Mouse (Mus musculus): ENCODE data around the gene Fstl4. TPM values are rescaled to one million over a fixed set of nuclear protein-coding genes. Genes with fewer than 3 reads are reported as not detected.

Fstl4 gene
- total RNA-seq, 2 experiments from 2014 or later: 0.69 TPM; not detected in 1

DNA sequence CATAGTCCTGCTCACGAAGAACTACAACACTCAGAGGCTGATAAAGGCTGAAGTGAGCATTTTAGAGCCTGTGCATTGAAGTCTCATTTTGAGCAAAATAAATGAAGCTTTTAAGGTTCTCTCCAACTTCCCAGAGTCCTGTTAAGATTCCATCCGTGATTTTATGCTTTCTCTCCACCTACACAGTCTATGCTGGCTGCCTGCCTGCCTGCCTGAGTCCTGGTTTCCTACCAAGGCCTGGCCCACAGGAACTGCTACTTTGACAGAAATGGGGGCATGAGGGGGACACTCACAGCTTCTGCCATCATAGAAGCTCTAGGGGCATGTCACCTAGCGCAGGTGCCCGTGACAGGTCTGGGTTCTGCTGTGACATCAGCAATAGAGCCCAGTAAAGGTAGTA is 125.1 kb downstream of the Fstl4 start:
- no peak for ATAC-seq (replicated peaks; ENCODE audit: poor library complexity, severe bottlenecking)

- no peak for ATAC-seq (replicated peaks; ENCODE audit: poor library complexity, severe bottlenecking)
Measured at GRCm38 (mm10) chr11:52890156-52890555, 125.7 kb downstream of the Fstl4 start.

GRCm38 (mm10) chr11:52904101-52904500 is 139.7 kb downstream of the Fstl4 start:
- ATAC-seq (replicated peaks; ENCODE audit: poor library complexity, severe bottlenecking): no peak

DNA sequence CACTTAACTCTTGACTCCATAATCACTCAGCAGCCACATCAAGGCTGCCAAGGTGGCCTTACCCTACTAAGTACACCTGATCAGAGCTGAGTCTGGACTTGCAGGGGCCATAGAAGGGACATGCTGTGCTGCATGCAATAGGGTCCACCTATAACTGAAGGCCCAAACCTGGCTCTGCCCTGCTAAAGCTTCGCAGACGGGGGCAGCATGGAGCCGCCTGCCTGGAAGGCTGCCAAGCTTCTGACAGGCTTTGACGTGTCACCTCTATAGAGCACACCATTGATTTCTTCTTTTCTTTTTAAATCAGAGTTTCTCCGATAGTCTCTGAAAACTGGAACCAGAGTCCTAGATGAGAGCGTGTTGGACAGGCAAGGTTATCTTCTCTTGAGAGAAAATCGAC is 146.4 kb downstream of the Fstl4 start:
- no peak for ATAC-seq (replicated peaks; ENCODE audit: poor library complexity, severe bottlenecking)

DNA sequence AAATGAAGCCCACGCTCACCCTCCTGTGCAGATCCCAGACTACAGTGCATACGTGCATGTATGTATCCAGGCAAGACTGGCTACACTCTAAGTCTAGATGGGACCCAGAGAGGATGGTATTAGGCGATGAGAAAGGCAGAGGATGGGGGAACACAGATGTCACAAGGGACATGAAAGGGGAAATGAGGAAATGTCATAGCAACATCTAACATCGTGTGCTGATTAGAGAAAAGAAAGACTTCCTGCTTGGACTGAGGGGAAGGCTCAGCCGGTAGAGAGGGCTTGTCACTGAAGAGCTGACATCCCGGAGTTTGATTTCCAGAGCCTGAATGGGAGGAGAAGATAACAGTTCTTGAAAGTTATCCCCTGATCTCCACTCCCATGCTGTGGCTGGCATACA is 150.0 kb downstream of the Fstl4 start:
- peak; percentile 78 for ATAC-seq (replicated peaks; ENCODE audit: poor library complexity, severe bottlenecking)

DNA sequence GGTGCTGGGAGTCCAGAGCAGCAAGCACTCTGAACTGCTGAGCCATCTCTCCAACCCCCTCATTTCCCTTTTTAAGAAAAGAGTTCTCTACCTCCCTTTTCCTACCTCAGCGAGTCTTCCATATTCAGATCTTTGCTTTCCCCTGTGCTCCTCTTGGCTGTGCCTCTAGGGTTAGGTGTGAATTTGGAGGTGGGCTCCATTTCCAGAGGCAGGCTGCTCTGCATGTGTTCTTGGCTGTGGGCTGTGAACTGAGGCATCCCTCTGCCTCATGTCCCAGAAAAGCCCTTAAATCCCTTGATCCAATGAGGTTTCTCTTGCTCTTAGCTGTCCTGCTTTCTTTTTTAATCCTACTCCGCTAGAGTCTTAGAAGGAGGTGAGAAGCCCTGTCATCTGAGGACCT is 151.2 kb downstream of the Fstl4 start:
- no peak for ATAC-seq (replicated peaks; ENCODE audit: poor library complexity, severe bottlenecking)

- ATAC-seq (replicated peaks; ENCODE audit: poor library complexity, severe bottlenecking): no peak
Measured at GRCm38 (mm10) chr11:52919231-52919960, 155.0 kb downstream of the Fstl4 start.

DNA sequence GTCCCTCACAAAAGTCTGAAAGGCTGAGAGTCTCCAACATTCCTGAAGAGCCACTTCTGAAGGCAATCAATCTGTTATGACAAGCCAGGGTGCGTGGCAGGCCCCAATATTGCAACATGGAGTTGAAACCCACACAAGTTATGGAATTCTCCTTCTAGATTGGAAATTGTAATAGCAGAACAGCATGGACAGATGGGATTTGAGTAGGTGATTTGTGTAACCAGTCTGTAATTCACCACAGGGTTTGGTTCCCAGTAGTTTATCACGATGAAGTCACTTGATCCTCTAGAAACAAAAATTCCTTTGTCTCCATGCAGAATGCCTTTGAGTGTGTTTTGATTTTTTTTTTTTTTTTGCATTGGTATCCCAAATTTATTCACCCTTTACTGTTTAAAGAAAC is 159.8 kb downstream of the Fstl4 start:
- no peak for ATAC-seq (replicated peaks; ENCODE audit: poor library complexity, severe bottlenecking)

GRCm38 (mm10) chr11:52928321-52928720 is 163.9 kb downstream of the Fstl4 start:
- ATAC-seq (replicated peaks; ENCODE audit: poor library complexity, severe bottlenecking): no peak

- no peak; the same call in 1 of the 2 replicates for ATAC-seq (replicated peaks; ENCODE audit: poor library complexity, severe bottlenecking)
Measured at GRCm38 (mm10) chr11:52939336-52940070, 175.1 kb downstream of the Fstl4 start.

GRCm38 (mm10) chr11:52942967-52943366 is 178.5 kb downstream of the Fstl4 start:
- no peak for ATAC-seq (replicated peaks; ENCODE audit: poor library complexity, severe bottlenecking)

DNA sequence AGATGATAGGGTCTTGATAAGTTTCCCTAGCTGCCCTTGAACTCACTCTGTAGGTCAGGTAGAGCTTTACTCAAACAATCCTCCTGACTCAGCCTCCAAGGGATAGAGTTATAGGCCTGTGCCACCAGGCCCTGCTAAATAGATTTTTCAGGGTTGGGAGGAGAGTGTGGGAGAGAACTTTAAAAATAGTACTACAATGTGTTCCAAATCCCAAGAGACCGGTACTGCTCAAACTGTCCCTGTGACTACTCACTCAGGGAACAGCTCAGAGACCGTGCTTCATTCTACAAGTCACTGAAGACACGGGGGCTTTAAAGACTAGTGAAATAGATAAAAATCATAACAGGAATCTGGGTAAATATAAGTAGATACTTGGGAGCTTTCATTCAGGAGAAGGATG is 190.6 kb downstream of the Fstl4 start:
- no peak for ATAC-seq (replicated peaks; ENCODE audit: poor library complexity, severe bottlenecking)

DNA sequence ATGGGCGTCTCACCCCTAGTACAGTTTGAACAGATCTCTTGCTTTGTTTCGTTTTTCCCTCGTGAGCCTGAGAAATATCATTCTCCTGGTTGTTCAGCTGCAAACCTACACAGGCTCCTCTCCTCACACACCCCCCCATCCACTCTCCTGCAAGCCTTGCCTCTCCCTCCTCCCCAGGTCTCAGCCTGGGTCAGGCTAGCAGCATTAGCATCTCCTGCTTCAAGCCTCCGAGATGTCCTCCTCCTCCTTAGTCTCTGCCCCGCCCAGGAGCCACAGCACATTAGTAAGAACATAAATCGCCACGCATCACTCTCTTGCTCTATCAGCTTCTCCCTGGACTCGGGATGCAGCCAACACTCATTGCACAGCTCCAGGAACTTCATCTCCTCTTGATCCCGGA is 204.4 kb downstream of the Fstl4 start:
- ATAC-seq (replicated peaks; ENCODE audit: poor library complexity, severe bottlenecking): no peak

DNA sequence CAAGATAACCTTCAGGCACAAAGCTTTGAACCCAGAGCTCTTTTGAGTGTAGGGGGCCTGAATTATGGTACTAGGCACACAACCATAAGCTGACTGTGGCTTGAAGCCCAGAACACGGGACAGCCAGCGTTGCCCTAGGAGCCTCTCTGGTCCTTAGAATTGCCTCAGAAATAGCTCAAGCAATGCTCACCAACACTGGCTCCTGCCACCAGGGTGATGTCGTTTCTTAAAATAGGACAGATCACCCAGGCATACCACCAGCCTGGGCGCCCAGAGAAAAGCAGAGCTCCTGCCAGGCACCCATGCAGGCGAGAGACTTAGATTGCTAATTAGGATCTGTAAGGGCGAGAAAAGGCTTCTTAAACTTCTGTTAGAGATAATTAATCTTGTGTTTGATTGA is 206.0 kb downstream of the Fstl4 start:
- ATAC-seq (replicated peaks; ENCODE audit: poor library complexity, severe bottlenecking): no peak

- no peak for ATAC-seq (replicated peaks; ENCODE audit: poor library complexity, severe bottlenecking)
Measured at GRCm38 (mm10) chr11:52986986-52987385, 222.6 kb downstream of the Fstl4 start.

DNA sequence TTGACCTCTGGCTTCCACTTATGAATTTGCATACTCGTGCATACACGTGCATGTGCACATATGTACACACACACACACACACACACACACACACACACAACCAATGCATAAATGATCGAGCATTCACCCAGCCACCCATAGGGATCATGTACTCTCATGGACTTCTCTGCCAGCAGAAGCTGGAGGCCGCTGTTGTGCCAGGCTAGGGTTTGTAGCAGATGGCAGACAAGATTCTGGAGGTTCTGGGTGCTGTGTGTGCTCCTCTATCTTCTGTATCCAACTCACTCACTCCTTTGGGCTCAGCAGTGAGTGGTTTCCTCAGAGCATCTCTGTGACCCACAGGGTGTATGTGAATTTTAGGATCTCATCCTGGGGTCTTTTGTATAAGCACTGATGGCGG is 230.3 kb downstream of the Fstl4 start:
- ATAC-seq (replicated peaks; ENCODE audit: poor library complexity, severe bottlenecking): no peak

- no peak for ATAC-seq (replicated peaks; ENCODE audit: poor library complexity, severe bottlenecking)
Measured at GRCm38 (mm10) chr11:52996434-52997093, 232.1 kb downstream of the Fstl4 start.

DNA sequence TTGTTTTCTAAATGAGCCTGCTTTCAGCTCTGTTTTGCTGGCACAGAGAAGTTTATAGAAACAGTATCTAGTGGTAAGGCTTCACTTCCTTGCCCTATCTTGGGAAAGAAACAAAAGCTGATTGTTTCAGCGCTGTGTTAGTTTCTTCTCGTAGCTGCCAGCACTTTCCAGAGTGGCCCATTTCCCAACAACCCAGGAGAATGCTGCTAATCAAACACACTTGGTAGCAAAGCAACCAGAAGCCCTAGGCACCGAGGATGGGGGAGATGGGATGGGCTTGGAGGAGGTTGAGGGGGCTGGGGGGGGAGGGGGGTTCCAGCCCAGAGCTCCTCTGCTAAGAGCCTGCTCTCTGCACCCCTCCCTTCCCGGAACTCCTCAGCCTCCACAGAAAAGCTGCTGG is 233.0 kb downstream of the Fstl4 start:
- ATAC-seq (replicated peaks; ENCODE audit: poor library complexity, severe bottlenecking): no peak

GRCm38 (mm10) chr11:53000226-53000625 is 235.8 kb downstream of the Fstl4 start:
- ATAC-seq (replicated peaks; ENCODE audit: poor library complexity, severe bottlenecking): no peak

DNA sequence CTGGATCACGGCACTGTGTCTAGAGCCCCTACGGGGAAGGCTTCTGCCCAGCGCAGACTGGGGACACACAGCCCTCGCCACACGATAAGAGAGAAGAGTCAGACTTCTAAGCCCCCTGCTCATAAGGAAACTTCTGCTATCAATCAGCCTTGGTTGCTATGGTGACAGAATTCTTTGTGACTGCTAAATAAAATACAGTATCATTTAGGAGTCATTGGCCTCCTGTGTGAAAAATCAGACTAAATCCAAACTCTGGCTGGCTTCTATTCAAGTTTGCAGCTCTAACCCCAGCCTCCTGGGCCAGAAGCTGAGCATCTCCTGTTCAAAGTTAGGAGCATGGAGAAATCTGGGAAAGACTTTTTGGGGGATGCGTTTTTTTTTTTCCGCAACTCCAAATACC is 238.9 kb downstream of the Fstl4 start:
- ATAC-seq (replicated peaks; ENCODE audit: poor library complexity, severe bottlenecking): no peak

GRCm38 (mm10) chr11:53003811-53004210 is 239.4 kb downstream of the Fstl4 start:
- no peak for ATAC-seq (replicated peaks; ENCODE audit: poor library complexity, severe bottlenecking)
